Mouse (Mus musculus): Measurements from ENCODE around the gene Tmsb15l.

GRCm38 (mm10) chrX:136986039-136986438, 9.4 kb upstream of the Tmsb15l start:
- TF ChIP-seq CTCF (IDR thresholded peaks at IDR 0.05; ENCODE audit: extremely low read depth, insufficient read depth, insufficient read length, insufficient replicate concordance): no peak
- TF ChIP-seq POLR2A (IDR thresholded peaks at IDR 0.05; ENCODE audit: low read depth, low read length): no peak

All from spleen, adult 2 months (tissue).